ENCODE assay signal across 10 mouse cellular contexts in genomic region chr5:139911506-139911905, GRCm38 (mm10). TPM values are rescaled to one million over a fixed set of nuclear protein-coding genes. Genes with fewer than 3 reads are reported as not detected.
DNase-seq lines count a peak whose midpoint lies in the region; ATAC-seq lines count a peak whose summit lies in the region.
"Had no signal": no experiment of that assay in that cellular context is flagged by ENCODE, and none has a peak within 500 bp of the region (broad histone marks: within the 10 kb centered on the region; RNA-seq: fewer than 3 reads in every experiment).

No protein-coding gene starts in this region.

- WGBS in heart, embryonic 15.5 days = 5% methylated on average over 19 of the region's 19 CpGs
- WGBS in embryonic facial prominence, embryonic 11.5 days = 3% methylated on average over 19 of the region's 19 CpGs
- WGBS in hindbrain, embryonic 13.5 days = 3% methylated on average over 19 of the region's 19 CpGs
- under 1% methylated on average over 19 of the region's 19 CpGs for WGBS in midbrain, embryonic 15.5 days

- H3K4me1 ChIP-seq in heart, embryonic 15.5 days (replicated peaks) = peaks cover 52% of the 10 kb centered on the region
- H3K4me1 ChIP-seq in embryonic facial prominence, embryonic 11.5 days (ENCODE audit: control insufficient read depth, insufficient read depth, low read length) = peaks cover 13% of the 10 kb centered on the region
- H3K4me1 ChIP-seq in hindbrain, embryonic 13.5 days (replicated peaks) = peaks cover 68% of the 10 kb centered on the region
- H3K4me1 ChIP-seq in midbrain, embryonic 15.5 days = peaks cover 54% of the 10 kb centered on the region

- ATAC-seq in heart, embryonic 15.5 days (replicated peaks; ENCODE audit: insufficient number of reproducible peaks, insufficient read depth, low FRiP score, low read depth) = no peak
- ATAC-seq in embryonic facial prominence, embryonic 11.5 days (replicated peaks; ENCODE audit: insufficient number of reproducible peaks, low FRiP score, low TSS enrichment, low read depth) = no peak
- no peak for ATAC-seq in hindbrain, embryonic 13.5 days (ENCODE audit: low FRiP score)
- ATAC-seq in midbrain, embryonic 15.5 days (replicated peaks) = no peak
- ATAC-seq: CD4-positive, CD25-positive, alpha-beta regulatory T cell, adult 4 months; liver, embryonic 12.5 days had no signal

- H3K27me3 ChIP-seq in heart, embryonic 15.5 days = peaks cover 100% of the 10 kb centered on the region
- H3K27me3 ChIP-seq in embryonic facial prominence, embryonic 11.5 days (ENCODE audit: control insufficient read depth, insufficient read depth, low read length) = peaks cover 75% of the 10 kb centered on the region
- H3K27me3 ChIP-seq in hindbrain, embryonic 13.5 days = peaks cover 87% of the 10 kb centered on the region
- H3K27me3 ChIP-seq in midbrain, embryonic 15.5 days (replicated peaks) = peaks cover 63% of the 10 kb centered on the region

- no peak for DNase-seq in heart, postnatal 10 days
- DNase-seq in embryonic facial prominence, embryonic 11.5 days (ENCODE audit: low spot score) = peak; percentile 25
- no peak for DNase-seq in layer of hippocampus, postnatal 25 days (ENCODE audit: extremely low spot score in 1 of 2, low spot score in 1 of 2)
- DNase-seq in urinary bladder, postnatal 36 days (ENCODE audit: low spot score in 2 of 2) = no peak
- no peak for DNase-seq in ovary, postnatal 36 days (ENCODE audit: low spot score)

- no peak overlapping the region for H3K27ac ChIP-seq in heart, embryonic 15.5 days
- no peak overlapping the region for H3K27ac ChIP-seq in embryonic facial prominence, embryonic 11.5 days (replicated peaks; ENCODE audit: low read depth, low read length)
- peak overlapping the region; percentile 72 for H3K27ac ChIP-seq in hindbrain, embryonic 13.5 days
- peak overlapping the region; percentile 41; the same call in 1 of the 2 replicates for H3K27ac ChIP-seq in midbrain, embryonic 15.5 days
- H3K27ac ChIP-seq: liver, embryonic 12.5 days had no signal

- no peak overlapping the region for H3K9ac ChIP-seq in heart, embryonic 15.5 days
- H3K9ac ChIP-seq in embryonic facial prominence, embryonic 11.5 days (replicated peaks; ENCODE audit: low read length) = no peak overlapping the region
- peak overlapping the region; percentile 81 for H3K9ac ChIP-seq in hindbrain, embryonic 13.5 days
- H3K9ac ChIP-seq in midbrain, embryonic 15.5 days = 0 out of 2 replicates have a peak overlapping the region, but pooled peaks have one; percentile 47
- H3K9ac ChIP-seq: liver, embryonic 12.5 days had no signal

- no peaks in the 10 kb centered on the region for H3K36me3 ChIP-seq in heart, embryonic 15.5 days
- H3K36me3 ChIP-seq in embryonic facial prominence, embryonic 11.5 days (replicated peaks; ENCODE audit: control insufficient read depth, insufficient read depth, low read depth, low read length) = no peaks in the 10 kb centered on the region
- H3K36me3 ChIP-seq in hindbrain, embryonic 13.5 days = no peaks in the 10 kb centered on the region
- no peaks in the 10 kb centered on the region for H3K36me3 ChIP-seq in midbrain, embryonic 15.5 days (replicated peaks)
- H3K36me3 ChIP-seq: liver, embryonic 12.5 days had no signal

- peak overlapping the region; percentile 49; the same call in 1 of the 2 replicates for H3K4me3 ChIP-seq in heart, embryonic 15.5 days
- H3K4me3 ChIP-seq in embryonic facial prominence, embryonic 11.5 days (ENCODE audit: low read depth, low read length) = no peak overlapping the region
- peak overlapping the region; percentile 55 for H3K4me3 ChIP-seq in hindbrain, embryonic 13.5 days
- peak overlapping the region; percentile 45 for H3K4me3 ChIP-seq in midbrain, embryonic 15.5 days

- intact Hi-C loops in heart, postnatal 10 days (cut with DNase I) = no loop called here

- H3K4me2 ChIP-seq in heart, embryonic 15.5 days = peak overlapping the region; percentile 83
- peak overlapping the region; percentile 93 for H3K4me2 ChIP-seq in embryonic facial prominence, embryonic 11.5 days (ENCODE audit: low read depth, low read length)
- H3K4me2 ChIP-seq in hindbrain, embryonic 13.5 days = peak overlapping the region; percentile 97
- H3K4me2 ChIP-seq in midbrain, embryonic 15.5 days = peak overlapping the region; percentile 99

- no peaks in the 10 kb centered on the region for H3K9me3 ChIP-seq in heart, embryonic 15.5 days (replicated peaks)
- H3K9me3 ChIP-seq in embryonic facial prominence, embryonic 11.5 days (replicated peaks; ENCODE audit: control insufficient read depth, low read length) = no peaks in the 10 kb centered on the region
- H3K9me3 ChIP-seq in hindbrain, embryonic 13.5 days = no peaks in the 10 kb centered on the region
- no peaks in the 10 kb centered on the region for H3K9me3 ChIP-seq in midbrain, embryonic 15.5 days
- H3K9me3 ChIP-seq: liver, embryonic 12.5 days had no signal

RNA-seq across cellular contexts. Expression of gene Elfn1, which starts 3.8 kb away (rescaled TPM):
- polyA plus RNA-seq in heart, embryonic 15.5 days (2015; fragmentation: Nextera tagmentation; extraction: Ambion mirVana) = 0.10 and 0.65 TPM in 2 replicates
- under 1 TPM; 0.45 to 0.60 TPM for total RNA-seq in heart, postnatal 10 days (2021)
- 0.27 and 0.28 TPM in 2 replicates for polyA plus RNA-seq in embryonic facial prominence, embryonic 11.5 days (2014; fragmentation: Nextera tagmentation; extraction: Ambion mirVana)
- polyA plus RNA-seq in hindbrain, embryonic 13.5 days (2015; fragmentation: Nextera tagmentation; extraction: Ambion mirVana) = 1.3 and 1.4 TPM in 2 replicates
- 2.7 and 4.3 TPM in 2 replicates for polyA plus RNA-seq in midbrain, embryonic 15.5 days (2015; fragmentation: Nextera tagmentation; extraction: Ambion mirVana)
- total RNA-seq in layer of hippocampus, postnatal 25 days (2021) = 10 to 100 TPM; 27.4 to 29.4 TPM
- polyA plus RNA-seq: CD4-positive, CD25-positive, alpha-beta regulatory T cell, adult 4 months had no signal

Comparison
In these comparisons a context has a peak if more than half of its experiments do, and no peak if none do; other contexts are left out.
1. H3K27ac ChIP-seq: peak in hindbrain, embryonic 13.5 days (single experiment) and midbrain, embryonic 15.5 days (single experiment); none in heart, embryonic 15.5 days (single experiment) and embryonic facial prominence, embryonic 11.5 days (single experiment).
2. H3K9ac ChIP-seq: peak in hindbrain, embryonic 13.5 days (single experiment) and midbrain, embryonic 15.5 days (single experiment); none in heart, embryonic 15.5 days (single experiment) and embryonic facial prominence, embryonic 11.5 days (single experiment).
3. Peak in every context shown above with its lines, with median percentiles within 50 percentile points of each other: H3K4me2 ChIP-seq.